Mouse (Mus musculus): Measurements from ENCODE around the gene Hist1h4m. TPM values are rescaled to one million over a fixed set of nuclear protein-coding genes. Genes with fewer than 3 reads are reported as not detected.

The Hist1h4m gene
- 1,000 to 10,000 TPM; 1,248 to 1,288 TPM for total RNA-seq (2023)

DNA sequence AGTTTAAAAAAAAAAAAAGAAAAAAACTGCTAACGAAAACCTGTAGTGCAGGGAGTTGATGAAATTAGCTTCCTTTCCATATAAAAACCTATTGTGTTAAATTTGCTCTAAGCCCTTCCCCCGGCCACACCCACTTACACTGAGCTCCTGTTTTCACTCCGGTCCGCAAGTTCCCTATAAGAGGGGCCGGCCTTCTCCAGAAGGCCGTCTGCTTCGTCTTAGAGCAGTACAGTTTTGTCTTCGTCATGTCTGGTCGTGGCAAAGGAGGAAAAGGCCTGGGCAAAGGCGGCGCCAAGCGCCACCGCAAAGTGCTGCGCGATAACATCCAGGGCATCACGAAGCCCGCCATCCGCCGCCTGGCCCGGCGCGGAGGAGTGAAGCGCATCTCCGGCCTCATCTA is at the start of gene Hist1h4m:
Gene Hist1h4m (plus strand): TSS at position 208 of the 400 bp plus-strand sequence.

DNA sequence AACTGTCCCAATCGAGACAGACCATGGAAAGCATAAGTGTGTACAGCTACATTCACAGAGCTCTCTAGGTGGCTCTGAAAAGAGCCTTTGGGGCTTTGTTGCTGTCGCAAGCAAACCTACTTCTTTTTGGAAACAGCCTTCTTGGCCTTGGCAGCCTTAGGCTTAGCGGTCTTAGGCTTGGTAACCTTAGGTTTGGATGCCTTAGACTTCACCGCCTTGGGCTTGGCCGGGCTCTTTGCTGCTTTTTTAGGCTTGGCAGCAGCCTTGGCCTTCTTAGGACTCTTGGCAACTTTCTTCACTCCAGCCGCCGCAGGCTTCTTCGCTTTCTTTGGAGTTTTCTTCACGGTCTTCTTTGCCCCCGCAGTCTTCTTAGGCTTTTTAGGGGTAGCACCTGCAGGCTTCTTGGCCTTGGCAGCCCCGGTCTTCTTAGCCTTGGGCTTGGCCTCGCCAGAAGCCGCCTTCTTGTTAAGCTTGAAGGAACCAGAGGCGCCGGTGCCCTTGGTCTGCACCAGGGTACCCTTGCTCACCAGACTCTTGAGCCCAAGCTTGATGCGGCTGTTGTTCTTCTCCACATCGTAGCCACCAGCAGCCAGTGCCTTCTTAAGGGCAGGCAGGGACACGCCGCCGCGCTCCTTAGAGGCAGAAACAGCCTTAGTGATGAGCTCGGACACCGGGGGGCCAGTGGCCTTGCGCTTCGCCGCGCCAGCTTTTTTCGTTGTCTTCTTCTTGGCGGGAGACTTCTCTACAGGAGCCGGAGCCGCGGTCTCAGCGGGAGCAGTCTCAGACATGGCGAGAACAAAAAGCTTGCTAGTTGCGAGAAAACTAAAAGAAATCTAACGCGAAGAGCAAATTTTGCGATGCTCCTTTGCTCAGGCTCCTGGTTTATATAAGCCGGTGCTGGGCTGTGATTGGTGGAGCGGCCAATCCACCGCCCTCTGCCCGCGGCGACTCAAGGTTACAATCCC is 31.5 kb upstream of the Hist1h4m start, which contains the start of gene Hist1h1b:
Gene Hist1h1b (minus strand): TSS at position 859 of the 965 bp plus-strand sequence.

DNA sequence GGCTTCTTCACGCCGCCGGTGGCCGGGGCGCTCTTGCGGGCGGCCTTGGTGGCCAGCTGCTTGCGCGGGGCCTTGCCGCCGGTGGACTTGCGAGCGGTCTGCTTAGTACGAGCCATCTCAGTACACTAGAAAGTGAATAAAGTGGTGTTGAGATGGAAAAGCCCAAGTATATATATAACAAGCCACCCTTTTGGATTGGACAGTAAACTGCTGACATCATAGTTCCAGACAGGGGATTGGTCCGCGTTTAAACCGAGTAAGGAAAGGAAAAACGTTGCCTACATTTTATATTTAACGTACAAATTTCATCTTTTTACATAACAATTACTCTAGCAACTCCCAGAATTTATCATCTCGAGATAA is 28.3 kb upstream of the Hist1h4m start, which contains the start of gene Hist1h3i:
Gene Hist1h3i (minus strand): TSS at position 116 of the 363 bp plus-strand sequence.

DNA sequence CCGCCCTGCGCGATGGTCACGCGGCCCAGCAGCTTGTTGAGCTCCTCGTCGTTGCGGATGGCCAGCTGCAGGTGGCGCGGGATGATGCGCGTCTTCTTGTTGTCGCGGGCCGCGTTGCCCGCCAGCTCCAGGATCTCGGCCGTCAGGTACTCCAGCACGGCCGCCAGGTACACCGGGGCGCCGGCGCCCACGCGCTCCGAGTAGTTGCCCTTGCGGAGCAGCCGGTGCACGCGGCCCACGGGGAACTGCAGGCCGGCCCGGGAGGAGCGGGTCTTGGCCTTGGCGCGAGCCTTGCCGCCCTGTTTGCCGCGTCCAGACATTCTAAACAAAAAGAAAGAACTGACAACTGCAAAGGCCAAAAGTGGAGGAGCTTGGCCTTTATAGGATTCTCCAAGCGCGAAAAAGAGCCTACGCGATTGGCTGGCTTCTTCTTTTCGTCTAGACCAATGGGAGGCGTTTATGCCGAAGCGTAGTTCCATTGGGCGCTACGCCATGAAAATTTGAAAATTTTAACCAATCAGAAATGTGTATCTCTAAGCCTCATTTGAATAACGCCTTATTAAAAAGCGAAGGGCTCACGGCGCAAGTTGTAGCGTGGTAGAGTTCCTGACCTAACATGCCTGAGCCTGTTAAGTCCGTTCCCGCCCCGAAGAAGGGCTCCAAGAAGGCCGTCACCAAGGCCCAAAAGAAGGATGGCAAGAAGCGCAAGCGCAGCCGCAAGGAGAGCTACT is 24.5 kb upstream of the Hist1h4m start, which contains the start of the genes Hist1h2an and Hist1h2bp:
Gene Hist1h2an (minus strand): TSS at position 320 of the 731 bp plus-strand sequence.
Gene Hist1h2bp (plus strand): TSS at position 563 of the 731 bp plus-strand sequence.

GRCm38 (mm10) chr13:21810073-21810472 is 1.5 kb upstream of the Hist1h4m start, which contains the start of the genes Hist1h2bq and Hist1h2ao:
Gene Hist1h2bq, minus strand, starts transcription at chr13:21810197.
Gene Hist1h2ao, plus strand, starts transcription at chr13:21810465.

DNA sequence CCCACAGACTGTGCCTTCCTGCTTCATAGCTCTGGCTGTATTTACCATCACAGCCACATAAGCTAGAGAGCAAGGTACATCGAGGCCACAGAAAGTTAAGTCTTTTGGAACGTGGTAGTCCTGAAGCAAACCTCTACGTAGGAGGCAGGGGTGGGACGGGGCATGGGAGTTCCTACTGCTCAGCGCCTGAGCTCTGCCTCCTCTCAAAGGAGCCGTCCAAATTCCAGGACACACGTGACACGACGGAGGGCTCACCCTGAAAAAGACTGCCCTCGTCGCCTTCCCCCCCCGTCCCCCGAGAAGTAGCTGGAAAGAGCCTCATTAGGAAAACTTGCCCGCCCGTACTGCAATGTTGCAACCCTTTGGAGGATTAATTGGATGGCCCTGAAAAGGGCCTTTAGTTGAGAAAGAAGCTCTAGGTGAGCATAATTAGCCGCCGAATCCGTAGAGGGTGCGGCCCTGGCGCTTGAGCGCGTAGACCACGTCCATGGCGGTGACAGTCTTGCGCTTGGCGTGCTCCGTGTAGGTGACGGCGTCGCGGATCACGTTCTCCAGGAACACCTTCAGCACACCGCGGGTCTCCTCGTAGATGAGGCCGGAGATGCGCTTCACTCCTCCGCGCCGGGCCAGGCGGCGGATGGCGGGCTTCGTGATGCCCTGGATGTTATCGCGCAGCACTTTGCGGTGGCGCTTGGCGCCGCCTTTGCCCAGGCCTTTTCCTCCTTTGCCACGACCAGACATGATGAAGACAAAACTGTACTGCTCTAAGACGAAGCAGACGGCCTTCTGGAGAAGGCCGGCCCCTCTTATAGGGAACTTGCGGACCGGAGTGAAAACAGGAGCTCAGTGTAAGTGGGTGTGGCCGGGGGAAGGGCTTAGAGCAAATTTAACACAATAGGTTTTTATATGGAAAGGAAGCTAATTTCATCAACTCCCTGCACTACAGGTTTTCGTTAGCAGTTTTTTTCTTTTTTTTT is 20.2 kb downstream of the Hist1h4m start, which contains the start of gene Hist1h4n:
Gene Hist1h4n (minus strand): TSS at position 779 of the 977 bp plus-strand sequence.

GRCm38 (mm10) chr13:21833461-21833860 is 21.9 kb downstream of the Hist1h4m start, which contains the start of the genes Hist1h2ap and Hist1h2br:
Gene Hist1h2ap, minus strand, starts transcription at chr13:21833507.
Gene Hist1h2br, plus strand, starts transcription at chr13:21833743.

Other genes starting within 250 kb of the Hist1h4m start
- not detected for gene Olfr1364, start 230.0 kb upstream of the Hist1h4m start, total RNA-seq (2023)
- not detected for gene Olfr1362, start 197.7 kb upstream of the Hist1h4m start, total RNA-seq (2023)
- gene Olfr11, start 169.2 kb upstream of the Hist1h4m start, total RNA-seq (2023) = not detected
- not detected for gene Olfr1361, start 148.4 kb upstream of the Hist1h4m start, total RNA-seq (2023)
- not detected for gene Olfr1360, start 134.3 kb upstream of the Hist1h4m start, total RNA-seq (2023)
- gene Olfr1359, start 113.6 kb upstream of the Hist1h4m start, total RNA-seq (2023) = not detected
- 1,000 to 10,000 TPM; 1,007 to 1,037 TPM for gene Hist1h2bl, start 95.6 kb upstream of the Hist1h4m start, total RNA-seq (2023)
- gene Hist1h2ai, start 95.3 kb upstream of the Hist1h4m start, total RNA-seq (2023) = 100 to 1,000 TPM; 322 to 368 TPM
- 1,000 to 10,000 TPM; 1,636 to 1,682 TPM for gene Hist1h3h, start 94.1 kb upstream of the Hist1h4m start, total RNA-seq (2023)
- 100 to 1,000 TPM; 245 to 302 TPM for gene Hist1h2bm, start 89.7 kb upstream of the Hist1h4m start, total RNA-seq (2023)
- gene Hist1h4j, start 76.7 kb upstream of the Hist1h4m start, total RNA-seq (2023) = 100 to 1,000 TPM; 162 to 165 TPM
- 1,000 to 10,000 TPM; 2,386 to 2,430 TPM for gene Hist1h4k, start 61.2 kb upstream of the Hist1h4m start, total RNA-seq (2023)
- gene Hist1h2ak, start 57.9 kb upstream of the Hist1h4m start, total RNA-seq (2023) = 100 to 1,000 TPM; 426 to 441 TPM
- 100 to 1,000 TPM; 695 to 749 TPM for gene Hist1h2bn, start 57.6 kb upstream of the Hist1h4m start, total RNA-seq (2023)
- 100 to 1,000 TPM; 583 to 676 TPM for gene Hist1h1b, start 31.1 kb upstream of the Hist1h4m start, total RNA-seq (2023)
- 1,000 to 10,000 TPM; 1,324 to 1,491 TPM for gene Hist1h3i, start 28.4 kb upstream of the Hist1h4m start, total RNA-seq (2023)
- gene Hist1h2an, start 24.5 kb upstream of the Hist1h4m start, total RNA-seq (2023) = 100 to 1,000 TPM; 204 to 209 TPM
- 100 to 1,000 TPM; 485 to 544 TPM for gene Hist1h2bp, start 24.3 kb upstream of the Hist1h4m start, total RNA-seq (2023)
- 1,000 to 10,000 TPM; 1,192 to 1,249 TPM for gene Hist1h2bq, start 1.5 kb upstream of the Hist1h4m start, total RNA-seq (2023)
- gene Hist1h2ao, start 1.3 kb upstream of the Hist1h4m start, total RNA-seq (2023) = 1,000 to 10,000 TPM; 2,019 to 2,366 TPM
- gene Hist1h4n, start 20.4 kb downstream of the Hist1h4m start, total RNA-seq (2023) = 100 to 1,000 TPM; 891 to 923 TPM
- gene Hist1h2ap, start 21.8 kb downstream of the Hist1h4m start, total RNA-seq (2023) = 100 to 1,000 TPM; 561 to 647 TPM
- 1,000 to 10,000 TPM; 1,178 to 1,241 TPM for gene Hist1h2br, start 22.0 kb downstream of the Hist1h4m start, total RNA-seq (2023)
- gene Zfp184, start 133.3 kb downstream of the Hist1h4m start, total RNA-seq (2023) = under 1 TPM; 0.69 to 0.84 TPM
- gene Pom121l2, start 169.4 kb downstream of the Hist1h4m start, total RNA-seq (2023) = not detected
- gene Prss16, start 198.0 kb downstream of the Hist1h4m start, total RNA-seq (2023) = 1 to 10 TPM; 2.3 to 2.7 TPM
- gene Hist1h2ah, start 223.8 kb downstream of the Hist1h4m start, total RNA-seq (2023) = 100 to 1,000 TPM; 377 to 380 TPM
- gene Hist1h2bk, start 224.1 kb downstream of the Hist1h4m start, total RNA-seq (2023) = 1,000 to 10,000 TPM; 1,315 to 1,407 TPM
- 100 to 1,000 TPM; 483 to 504 TPM for gene Hist1h4i, start 229.6 kb downstream of the Hist1h4m start, total RNA-seq (2023)
- gene Hist1h2ag, start 231.2 kb downstream of the Hist1h4m start, total RNA-seq (2023) = 1,000 to 10,000 TPM in 1 of 2 experiments, 100 to 1,000 TPM in 1; 911 to 1,015 TPM
- 1,000 to 10,000 TPM in 1 of 2 experiments, 100 to 1,000 TPM in 1; 957 to 1,065 TPM for gene Hist1h2bj, start 231.5 kb downstream of the Hist1h4m start, total RNA-seq (2023)